Comparison of ENCODE assay signal across 8 mouse cellular contexts in the genomic region with DNA sequence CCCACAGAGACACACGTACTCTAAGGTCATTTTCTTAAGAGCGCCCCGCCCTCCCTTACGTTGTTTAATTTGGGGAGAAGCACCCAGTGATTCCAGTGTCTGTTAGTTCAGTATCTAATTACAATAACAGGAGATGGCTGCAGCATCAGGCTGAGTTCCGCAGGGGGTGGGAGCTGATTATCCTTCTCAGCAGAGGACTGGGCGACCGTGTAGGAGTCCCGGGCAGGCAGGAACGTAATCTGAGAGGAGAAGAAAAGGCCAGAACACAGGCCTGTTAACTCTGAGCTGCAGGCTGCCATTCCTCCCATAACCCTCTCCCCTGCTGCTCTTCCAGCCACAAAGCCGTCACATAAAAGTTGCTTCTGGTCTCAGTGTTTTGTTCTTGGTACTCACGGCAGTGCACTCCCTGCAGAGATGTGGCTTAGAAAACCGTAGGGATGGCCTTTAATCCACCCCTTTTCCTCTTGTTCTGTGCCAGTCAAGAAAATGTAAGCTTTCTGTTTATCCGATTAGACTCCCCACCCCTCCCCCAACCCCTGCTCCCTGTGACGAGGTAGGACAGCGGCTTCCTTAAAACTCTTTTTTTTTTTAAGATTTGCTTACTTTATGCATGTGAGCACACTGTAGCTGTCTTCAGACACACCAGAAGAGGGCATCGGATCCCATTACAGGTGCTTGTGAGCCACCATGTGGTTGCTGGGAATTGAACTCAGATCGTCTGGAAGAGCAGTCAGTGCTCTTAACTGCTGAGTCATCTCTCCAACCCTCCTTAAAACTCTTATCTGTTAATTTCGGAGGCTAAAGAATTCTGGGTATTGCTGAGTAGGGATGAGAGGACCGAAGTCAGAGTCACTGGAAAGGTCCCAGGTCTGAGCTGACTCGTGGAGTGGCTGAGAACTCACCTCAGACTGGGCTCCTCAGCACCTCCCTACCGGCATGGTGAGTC.
A peak's percentile ranks its signal among the peaks of the same experiment; 100 is the strongest.
DNase-seq lines count a peak whose midpoint lies in the region; ATAC-seq lines count a peak whose summit lies in the region.

No protein-coding gene starts in this region.

- WGBS in embryonic facial prominence, embryonic 13.5 days, result 3% methylated on average over 21 of the region's 21 CpGs
- WGBS in hindbrain, embryonic 10.5 days, result 3% methylated on average over 21 of the region's 21 CpGs

- H3K27me3 ChIP-seq in embryonic facial prominence, embryonic 13.5 days, result no peaks in the 10 kb centered on the region
- peaks cover 9% of the 10 kb centered on the region; the same call in 1 of the 2 replicates for H3K27me3 ChIP-seq in hindbrain, embryonic 10.5 days (ENCODE audit: insufficient read depth, poor library complexity, severe bottlenecking)

- H3K36me3 ChIP-seq in embryonic facial prominence, embryonic 13.5 days, result no peaks in the 10 kb centered on the region
- no peaks in the 10 kb centered on the region for H3K36me3 ChIP-seq in hindbrain, embryonic 10.5 days

- peak overlapping the region; percentile 66 for H3K27ac ChIP-seq in embryonic facial prominence, embryonic 13.5 days
- H3K27ac ChIP-seq in hindbrain, embryonic 10.5 days, result peak overlapping the region; percentile 74

- H3K4me1 ChIP-seq in embryonic facial prominence, embryonic 13.5 days, result peaks cover 19% of the 10 kb centered on the region
- peaks cover 37% of the 10 kb centered on the region for H3K4me1 ChIP-seq in hindbrain, embryonic 10.5 days (replicated peaks)

- peak; percentile 35 for DNase-seq in left cerebral cortex, postnatal 4 days
- DNase-seq in left cerebral cortex, adult 18-20 months (ENCODE audit: low spot score in 2 of 2), result no peak
- DNase-seq in hindbrain, embryonic 10.5 days (ENCODE audit: low spot score), result peak; percentile 63
- DNase-seq in lung, postnatal 36 days, result peak; percentile 26
- DNase-seq in thymus, postnatal 0 days (ENCODE audit: low spot score), result peak; percentile 59
- DNase-seq in cerebellum, postnatal 25 days, result no peak
- no peak for DNase-seq in MN1 (ENCODE audit: low spot score)

- H3K4me3 ChIP-seq in embryonic facial prominence, embryonic 13.5 days, result peak overlapping the region; percentile 30
- H3K4me3 ChIP-seq in hindbrain, embryonic 10.5 days, result peak overlapping the region; percentile 27

- H3K4me2 ChIP-seq in embryonic facial prominence, embryonic 13.5 days, result peak overlapping the region; percentile 60

- ATAC-seq in embryonic facial prominence, embryonic 13.5 days (ENCODE audit: insufficient number of reproducible peaks, insufficient read depth, low FRiP score, low TSS enrichment, low read depth), result peak; percentile 66; the same call in 1 of the 2 replicates

- H3K9ac ChIP-seq in embryonic facial prominence, embryonic 13.5 days, result peak overlapping the region; percentile 61

- intact Hi-C loops in left cerebral cortex, postnatal 4 days (cut with DNase I), result loop anchor here (2.0 to 10.0 kb wide), 2 partner anchors 107 to 239 kb away; no protein-coding TSS in a partner anchor

- H3K9me3 ChIP-seq in embryonic facial prominence, embryonic 13.5 days, result no peaks in the 10 kb centered on the region
- H3K9me3 ChIP-seq in hindbrain, embryonic 10.5 days, result no peaks in the 10 kb centered on the region

Comparison
In these comparisons a context has a peak if more than half of its experiments do, and no peak if none do; other contexts are left out.
1. DNase-seq: peak in left cerebral cortex, postnatal 4 days (single experiment), hindbrain, embryonic 10.5 days (single experiment), lung, postnatal 36 days (single experiment) and thymus, postnatal 0 days (single experiment); none in left cerebral cortex, adult 18-20 months (0 of 2), cerebellum, postnatal 25 days (0 of 2) and MN1 (single experiment).